Mouse (Mus musculus) layer of hippocampus, adult 18-20 months (tissue): ENCODE measurements around the gene Lamb1. TPM values are rescaled to one million over a fixed set of nuclear protein-coding genes. Genes with fewer than 3 reads are reported as not detected.
A peak's percentile ranks its signal among the peaks of the same experiment; 100 is the strongest.

Experiments
- DNase-seq, 2 experiments: peaks; one replicate each; pipeline ENCODE4 v3.0.0; 2022; ENCODE audit warnings: low spot score in 2 of 2
- long read RNA-seq: library from polyadenylated mRNA; stranded (forward); transcript quantifications from one replicate; pipeline ENCODE4 v2.0.0, GENCODE M21; 2021
- total RNA-seq, 2 experiments: library from RNA; stranded (reverse); gene quantifications; 2 replicates each; pipeline ENCODE4 v1.2.3; 2021

The Lamb1 gene
- 10 to 100 TPM; 34.9 to 38.1 TPM for total RNA-seq
- long read RNA-seq, full-length matches to known transcripts = 40 of 72 reads
- long read RNA-seq, partial matches to known transcripts = 23 of 72 reads
- long read RNA-seq, other reads (novel, unspliced or antisense) = 9 of 72 reads

DNA sequence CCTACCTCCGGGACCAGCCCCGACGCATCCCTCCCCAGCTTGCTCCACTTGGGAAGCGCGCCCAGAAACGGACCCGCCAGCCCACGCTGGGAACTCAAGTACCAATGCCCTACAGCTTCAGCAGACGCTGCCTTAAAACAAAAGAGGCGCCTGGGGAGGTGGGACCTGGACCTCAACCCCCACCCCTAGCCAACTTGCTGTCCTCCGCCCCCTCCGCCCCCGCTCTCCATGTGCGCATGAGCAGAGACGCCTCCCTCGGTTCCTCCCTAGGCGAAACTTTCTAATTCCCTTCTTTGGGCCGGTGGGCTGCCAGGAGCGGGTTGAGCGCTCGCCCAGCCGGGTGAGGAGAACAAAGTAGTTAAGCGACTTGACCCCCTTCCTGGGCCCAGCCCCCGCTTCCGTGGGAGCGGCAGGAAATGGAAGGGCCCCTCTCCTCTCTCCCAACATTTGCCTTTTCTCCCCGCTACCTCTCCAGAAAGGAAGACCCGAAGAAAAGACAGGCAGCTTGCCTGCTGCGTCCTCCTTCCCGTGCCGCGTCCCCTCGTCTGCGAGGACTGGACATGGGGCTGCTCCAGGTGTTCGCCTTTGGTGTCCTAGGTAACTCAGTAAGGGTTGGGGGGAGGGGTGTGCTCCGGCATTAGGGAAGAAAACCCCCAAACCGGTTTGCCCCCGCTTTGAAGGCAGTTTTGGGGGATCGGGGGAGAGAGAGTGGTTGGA lies at the start of gene Lamb1:
Gene Lamb1, plus strand, starts transcription at position 230 of the 717 bp plus-strand sequence.
- peak; percentile 28 to 68 for DNase-seq

DNA sequence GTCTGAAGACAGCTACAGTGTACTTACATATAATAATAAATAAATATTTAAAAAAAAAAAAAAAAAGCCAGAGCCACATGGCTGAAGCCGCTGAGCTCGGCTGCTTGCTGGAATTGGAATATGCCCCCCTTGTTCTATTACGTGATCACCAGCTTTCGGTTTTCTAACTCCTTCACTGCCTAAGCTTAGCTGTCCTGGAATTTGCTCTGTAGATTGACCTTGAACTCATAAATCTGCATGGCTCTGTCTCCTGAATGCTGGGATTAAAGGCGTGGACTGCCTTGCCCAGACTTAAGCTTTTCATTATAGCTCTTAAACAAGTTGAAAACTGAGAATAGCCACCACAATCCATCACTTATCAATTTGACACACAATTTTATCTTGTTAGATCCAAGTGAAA lies 47.8 kb upstream of the Lamb1 start:
- no peak for DNase-seq

DNA sequence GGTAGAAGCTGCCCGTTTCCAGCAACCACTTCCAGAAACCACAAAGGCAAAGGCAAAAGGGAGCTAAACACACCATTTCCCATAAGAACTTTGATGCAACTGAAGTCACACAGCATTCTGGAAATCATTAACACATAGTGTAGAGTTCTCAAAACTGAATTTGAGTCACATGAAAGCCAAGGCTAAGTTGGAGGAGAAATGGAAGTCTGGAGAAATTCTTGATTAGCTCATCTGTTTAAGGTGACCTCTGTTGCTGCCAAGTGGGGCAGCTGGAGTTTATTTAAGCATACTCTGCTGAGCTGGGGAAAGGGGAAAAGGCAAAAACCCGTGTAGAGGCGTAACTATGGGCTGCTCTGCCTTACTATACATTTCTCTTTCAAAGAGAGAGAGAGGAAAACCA lies 46.3 kb upstream of the Lamb1 start:
- no peak for DNase-seq

DNA sequence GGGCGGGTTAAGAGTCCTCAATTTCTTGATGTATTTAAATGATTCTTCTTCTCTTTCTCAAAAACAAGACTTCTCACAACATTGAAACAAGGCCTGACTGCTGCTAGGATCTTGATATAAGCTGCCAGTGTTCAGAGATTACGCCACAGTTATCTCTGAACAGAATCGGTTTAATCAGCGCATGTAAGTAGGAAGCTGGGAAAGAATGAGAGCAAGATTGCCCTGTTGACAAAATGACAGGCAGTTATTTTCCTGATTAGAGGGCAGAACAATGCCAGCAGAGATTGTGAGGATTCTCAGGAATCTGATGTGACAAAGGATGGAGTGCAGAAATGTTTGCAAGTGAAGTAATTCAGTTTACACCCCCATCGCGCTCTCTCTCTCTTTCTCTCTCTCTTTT lies 43.5 kb upstream of the Lamb1 start:
- DNase-seq = no peak

DNA sequence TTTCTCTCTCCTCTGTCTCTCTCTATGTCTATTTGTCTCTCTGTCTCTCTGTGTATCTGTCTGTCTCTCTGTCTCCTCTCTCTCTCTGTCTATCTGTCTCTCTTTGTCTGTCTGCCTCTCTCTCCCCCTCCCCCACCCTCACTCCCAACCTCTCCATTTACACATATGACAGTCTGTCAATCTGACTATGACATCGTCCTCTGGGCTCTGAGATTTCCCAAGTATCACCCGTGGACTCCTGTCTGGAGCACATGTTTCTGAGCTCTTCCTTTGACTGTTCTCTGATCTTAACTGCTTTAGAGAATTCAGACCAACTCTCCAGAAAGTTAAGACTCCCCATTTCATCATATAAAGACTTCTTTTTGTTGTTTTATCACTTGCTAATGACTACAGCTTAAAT lies 42.8 kb upstream of the Lamb1 start:
- DNase-seq = no peak

DNA sequence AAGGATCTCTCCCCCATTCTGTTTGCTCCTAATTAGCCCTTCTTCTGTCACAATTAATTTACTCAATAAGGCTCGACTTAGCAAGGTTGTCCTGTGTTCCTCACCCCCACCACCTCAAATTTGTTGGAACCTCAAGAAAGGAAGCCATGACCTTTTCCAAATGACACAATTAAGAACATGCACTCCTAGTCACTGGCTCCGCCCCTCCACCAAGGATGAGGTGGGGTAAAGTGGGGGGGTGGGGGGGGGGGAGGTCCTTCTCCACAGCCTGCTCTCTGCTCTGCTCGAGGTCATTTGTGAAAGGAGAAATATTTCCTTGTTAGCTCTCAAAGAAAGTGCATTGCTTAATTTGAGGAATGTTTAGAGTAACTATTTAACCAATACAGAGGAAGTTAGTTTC lies 42.3 kb upstream of the Lamb1 start:
- DNase-seq = no peak

DNA sequence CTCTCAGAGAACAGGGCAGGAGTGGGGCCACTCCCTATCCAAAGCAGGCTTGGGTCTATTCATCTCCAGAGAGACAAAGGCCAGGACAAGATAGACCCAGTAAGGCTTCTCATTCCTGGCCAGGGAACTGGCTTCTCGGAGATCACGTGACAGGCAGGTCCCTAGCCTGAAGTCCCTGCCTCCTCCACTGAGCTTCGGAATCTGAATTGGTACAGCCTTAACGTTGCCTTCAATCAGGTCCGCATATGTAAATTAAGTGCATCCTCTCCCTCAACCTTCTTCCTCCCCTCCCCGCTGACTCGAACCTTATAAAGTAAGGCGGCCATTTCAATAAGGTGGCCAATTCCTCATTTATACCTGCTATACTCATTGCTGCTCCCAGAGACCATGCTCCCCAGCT lies 39.6 kb upstream of the Lamb1 start:
- DNase-seq = no peak

DNA sequence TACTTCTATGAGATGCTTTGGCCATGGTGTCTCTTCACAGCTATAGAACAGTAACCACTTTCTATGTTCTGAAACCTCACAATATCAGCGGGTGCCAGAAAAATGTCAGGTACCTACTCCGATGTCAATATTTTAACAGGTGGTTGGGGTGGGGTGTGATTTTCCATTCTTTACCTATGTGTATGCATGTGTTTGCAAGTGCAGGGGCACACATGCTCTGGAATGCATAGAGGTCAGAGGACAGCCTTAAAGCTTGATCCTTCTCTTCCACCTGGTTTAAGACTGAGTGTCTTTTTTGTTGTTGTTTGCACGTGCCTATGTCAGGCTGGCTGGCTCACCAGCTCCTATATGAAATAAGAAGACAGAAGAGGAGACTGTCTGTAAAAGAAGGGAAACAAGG lies 37.9 kb upstream of the Lamb1 start:
- no peak for DNase-seq

DNA sequence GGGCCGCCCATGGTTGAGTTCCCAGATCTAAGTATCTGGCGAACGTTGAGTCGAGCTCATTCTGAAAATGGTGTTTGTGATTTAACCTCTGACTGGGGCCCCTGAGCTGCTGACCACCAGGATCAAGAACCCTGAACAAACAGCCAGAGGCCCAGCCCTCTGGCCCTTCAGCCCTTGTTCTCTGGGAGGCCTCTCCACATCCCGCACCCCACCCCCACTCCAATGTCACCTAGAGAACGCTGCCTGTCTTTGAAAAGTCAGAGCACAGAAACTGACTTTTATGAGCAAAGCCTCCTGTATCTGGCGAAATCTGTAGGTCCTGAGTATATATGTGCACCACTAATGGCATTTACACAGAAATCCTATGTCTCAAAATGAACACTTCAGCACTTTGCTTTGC lies 36.2 kb upstream of the Lamb1 start:
- no peak for DNase-seq

DNA sequence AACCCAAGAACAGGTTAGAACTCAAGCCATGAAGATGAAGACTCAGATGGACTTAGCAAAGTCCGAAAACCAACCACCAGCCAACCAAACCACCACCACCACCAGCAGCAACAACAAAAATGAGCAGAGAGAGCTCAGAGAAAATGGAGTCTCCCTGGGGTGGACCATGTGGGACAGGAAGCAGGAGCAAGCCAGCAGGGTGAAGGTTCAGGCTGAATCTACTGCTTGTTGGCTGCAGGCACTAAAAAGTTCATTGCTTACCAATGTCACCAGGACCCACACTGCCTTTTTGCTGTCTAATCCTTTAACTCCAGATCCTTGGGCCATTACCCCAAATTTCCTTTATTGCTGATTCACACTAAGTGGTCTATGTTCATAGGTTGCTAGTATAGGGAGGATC lies 32.4 kb upstream of the Lamb1 start:
- no peak for DNase-seq

DNA sequence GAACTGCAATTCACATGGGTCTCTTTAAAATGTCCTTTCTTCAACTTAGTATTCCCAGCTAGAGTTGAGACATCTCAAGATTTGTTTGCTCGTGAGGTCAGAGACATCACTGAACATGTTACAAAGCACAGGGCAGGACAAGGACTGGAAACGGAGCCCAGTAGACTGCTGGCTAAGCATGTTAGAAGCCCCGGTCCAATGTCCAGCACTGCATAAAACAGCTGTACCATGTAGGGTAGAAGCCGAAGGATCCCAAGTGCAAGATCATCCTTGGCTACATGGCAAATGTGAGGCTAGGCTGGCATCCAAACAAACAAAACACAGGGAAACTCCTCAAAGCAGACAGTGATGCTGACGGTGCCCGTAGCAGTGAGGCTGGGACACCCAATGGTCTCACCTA lies 30.0 kb upstream of the Lamb1 start:
- no peak for DNase-seq

DNA sequence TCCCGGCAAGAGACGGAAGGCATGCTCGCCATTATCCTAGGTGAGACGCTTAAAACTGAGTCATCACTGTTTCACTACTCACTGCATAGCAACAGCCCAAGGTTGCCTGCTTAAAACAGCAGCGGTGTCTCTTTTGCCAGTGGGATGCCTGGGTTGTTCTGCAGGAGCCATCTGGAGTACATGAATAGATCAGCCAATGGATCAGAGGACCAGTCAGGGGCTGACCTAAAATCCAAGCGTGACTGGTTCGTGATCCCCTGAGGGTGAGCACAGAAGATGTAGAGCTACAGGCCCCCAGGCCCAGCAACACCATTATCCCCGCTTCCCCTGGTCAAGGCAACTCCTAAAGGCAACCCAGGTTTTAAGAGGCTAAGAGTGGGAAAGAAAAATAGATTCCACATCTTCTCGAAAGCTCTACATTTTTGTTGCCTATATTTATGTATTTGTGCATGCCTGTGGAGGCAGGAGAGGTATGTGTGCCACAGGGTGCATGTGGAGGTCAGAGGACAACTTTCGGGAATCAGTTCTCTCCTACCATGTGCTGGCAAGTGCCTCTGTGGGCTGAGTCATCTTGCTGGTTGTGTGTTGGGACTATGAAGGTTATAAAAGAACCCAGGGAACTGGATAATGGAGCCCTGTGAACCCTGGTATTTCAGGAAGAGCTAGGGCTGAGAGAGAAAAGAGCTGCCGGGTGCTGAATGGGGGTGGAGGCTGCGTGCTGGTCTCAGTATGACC lies 28.0 kb upstream of the Lamb1 start:
- peak in 1 of 2 experiments; percentile 33 for DNase-seq

DNA sequence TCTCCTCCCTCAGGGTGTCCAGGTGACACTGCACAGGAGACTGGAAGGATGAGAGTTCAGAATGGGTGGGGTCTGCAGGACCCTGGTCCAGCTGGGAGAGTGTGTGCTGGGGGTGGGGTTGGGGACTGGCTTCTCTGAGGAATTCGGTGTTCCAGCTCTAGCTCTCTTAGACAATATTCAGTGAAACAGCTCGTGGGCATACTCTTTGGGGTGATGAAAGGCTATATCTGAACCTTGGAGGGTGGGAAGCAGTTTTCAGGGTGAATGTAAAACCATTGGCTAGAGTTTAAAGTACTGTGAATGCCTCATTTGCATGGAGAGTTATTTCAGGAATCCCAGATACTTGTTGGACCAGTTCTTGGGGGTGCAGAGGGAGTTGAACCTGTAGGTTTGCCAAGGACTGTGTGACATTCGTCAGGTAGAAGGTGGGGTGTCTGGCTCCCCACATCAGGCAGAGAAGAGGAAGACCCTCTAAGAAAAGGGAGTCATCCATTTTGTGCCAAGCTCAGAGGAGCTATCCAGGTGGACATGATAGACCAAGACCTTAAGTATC lies 25.9 kb upstream of the Lamb1 start:
- no peak for DNase-seq

DNA sequence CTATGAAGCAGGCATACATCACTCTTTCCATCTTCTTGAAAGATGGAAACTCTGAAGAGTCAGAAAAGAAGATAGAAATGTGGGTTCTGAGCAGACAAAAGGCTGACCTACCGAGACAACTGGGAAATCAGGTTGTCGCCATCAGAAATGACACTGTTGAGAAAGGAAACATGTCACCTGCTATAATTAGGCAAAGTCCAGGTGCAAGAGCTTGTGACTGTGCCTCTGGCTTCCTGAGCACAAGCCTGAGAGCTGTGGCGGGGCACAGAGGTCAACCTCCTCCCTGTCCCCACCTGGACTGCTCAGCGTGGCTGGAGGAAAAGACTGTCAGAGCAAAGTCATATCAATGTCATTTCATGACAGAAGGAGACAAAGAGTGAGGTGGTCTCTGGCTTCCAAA lies 25.2 kb upstream of the Lamb1 start:
- DNase-seq = no peak

DNA sequence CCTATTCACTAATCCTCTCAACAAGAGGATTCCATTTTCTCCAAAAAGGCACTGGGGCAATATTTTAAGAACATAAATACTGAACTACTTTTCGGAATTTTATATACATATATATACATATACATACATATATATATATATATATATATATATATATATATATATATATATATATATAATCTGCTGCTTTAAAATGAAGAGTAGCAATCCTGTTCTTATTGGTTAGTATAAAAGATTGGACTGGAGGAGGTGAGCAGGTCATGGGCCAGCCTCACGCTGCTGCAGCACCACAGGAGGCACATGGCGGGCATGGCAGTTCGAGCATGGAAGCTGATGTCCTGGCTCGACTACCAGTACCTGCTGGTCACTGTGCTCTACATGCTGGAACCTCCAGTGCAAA lies 24.6 kb upstream of the Lamb1 start, which contains the start of gene Gm6993:
Gene Gm6993, plus strand, starts transcription at position 301 of the 400 bp plus-strand sequence.
- no peak for DNase-seq

DNA sequence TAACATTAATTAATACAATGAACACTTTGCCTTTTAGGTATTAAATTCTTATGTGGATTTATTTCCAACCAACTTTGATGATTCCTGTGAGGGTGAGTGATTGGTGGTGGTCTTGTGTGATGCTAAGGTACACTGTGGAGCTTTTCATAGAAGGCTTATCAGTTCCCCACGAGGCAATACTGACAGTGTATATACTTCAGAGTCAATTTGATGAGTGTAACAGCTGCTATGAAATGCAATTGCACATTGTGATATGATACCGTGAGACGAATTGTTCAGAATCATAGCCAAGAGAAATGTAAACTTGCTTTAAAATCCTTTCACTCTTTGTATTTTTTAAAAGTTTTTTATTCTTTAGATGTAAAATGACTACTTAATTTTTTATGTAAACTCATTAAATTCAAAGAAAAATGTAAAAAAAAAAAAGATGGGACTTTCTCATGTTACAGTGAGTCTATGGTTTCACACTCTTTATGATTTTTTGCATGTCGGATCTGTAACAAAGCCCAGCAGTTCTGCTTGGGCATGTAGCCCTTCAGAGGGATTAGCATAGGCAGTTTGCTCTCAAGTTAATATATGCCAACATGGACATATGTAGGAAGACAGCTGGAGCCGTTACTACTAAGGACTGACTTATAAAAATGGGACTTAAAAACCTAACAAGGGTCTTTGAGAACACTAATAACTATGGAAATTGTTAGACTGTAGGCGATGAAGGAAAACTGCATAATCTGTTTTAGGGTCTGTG lies 23.3 kb upstream of the Lamb1 start:
- no peak for DNase-seq

DNA sequence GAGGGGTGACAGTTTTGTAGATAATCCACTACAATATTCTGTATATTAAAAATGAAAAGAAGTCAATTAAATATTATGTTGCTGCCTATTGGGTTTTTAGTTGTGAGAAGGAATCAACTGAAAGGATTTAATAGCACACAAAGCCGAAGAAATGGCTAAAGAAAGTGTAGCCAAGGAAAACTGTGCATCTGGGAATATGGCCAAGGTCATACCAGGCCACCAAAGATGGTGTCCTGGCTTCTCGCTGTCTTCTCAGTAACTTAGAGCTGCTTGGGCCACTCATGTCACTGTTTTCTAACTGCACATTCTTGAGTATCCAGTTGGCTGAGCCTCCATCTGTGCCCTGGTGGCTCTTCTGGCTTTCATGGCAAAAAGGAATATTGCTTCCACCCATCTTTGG lies 21.0 kb upstream of the Lamb1 start:
- no peak for DNase-seq

DNA sequence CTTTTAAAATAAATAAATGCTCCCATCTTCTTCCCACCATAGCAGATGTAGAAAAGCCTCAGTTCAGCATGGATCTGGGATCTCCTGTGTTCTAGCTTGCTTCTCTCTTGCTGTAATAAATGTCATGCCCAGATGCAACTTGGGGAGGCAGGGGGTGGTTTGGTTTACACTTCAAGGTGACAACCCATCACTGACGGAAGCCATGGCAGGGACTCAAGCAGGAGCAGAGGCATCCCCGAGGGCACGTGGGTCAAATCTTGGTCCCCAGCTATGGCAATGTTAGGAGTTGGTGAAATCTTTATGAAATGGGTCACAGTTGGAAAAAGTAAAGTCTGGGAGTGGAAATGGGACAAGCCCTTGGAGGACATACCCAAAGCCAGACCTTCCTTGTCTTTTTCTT lies 20.3 kb upstream of the Lamb1 start:
- no peak for DNase-seq

DNA sequence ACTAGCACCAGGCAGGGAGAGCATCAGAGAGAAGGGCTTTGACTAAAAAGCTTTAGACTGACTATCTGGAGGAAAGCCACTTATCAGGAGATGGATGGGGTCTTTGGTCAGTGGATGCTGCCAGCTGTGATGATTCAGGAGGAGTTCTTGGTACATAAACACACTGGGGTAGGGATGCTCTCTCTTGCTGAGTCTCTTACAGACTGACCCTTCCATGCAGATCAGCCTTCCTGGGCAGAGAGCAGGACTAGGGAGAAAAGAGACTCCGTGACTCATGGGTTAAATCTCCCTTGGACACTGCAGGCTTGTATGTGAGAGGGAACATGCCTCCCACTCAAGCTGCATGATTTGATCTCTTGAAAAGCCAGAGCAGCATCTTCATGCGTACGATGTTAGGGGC lies 18.9 kb upstream of the Lamb1 start:
- DNase-seq = no peak

DNA sequence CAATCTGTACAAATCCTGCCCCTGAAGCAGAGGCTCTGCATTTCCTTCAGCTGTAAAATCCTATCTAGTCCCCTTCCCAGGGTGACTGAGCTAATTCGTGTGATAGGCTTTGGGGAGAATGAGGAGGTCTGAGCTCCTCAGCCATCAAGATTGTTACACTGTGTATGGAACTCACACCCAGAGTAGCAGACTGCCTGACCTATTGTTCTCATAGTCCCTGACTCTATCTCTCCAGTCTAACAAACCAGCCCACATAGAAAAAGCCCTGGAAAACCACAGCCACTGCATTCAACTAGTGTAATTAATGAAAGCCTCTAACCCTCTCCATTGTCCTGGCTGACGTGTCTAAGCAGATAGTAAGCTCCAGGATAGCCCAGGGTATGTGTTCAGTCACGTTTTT lies 18.4 kb upstream of the Lamb1 start:
- no peak for DNase-seq

DNA sequence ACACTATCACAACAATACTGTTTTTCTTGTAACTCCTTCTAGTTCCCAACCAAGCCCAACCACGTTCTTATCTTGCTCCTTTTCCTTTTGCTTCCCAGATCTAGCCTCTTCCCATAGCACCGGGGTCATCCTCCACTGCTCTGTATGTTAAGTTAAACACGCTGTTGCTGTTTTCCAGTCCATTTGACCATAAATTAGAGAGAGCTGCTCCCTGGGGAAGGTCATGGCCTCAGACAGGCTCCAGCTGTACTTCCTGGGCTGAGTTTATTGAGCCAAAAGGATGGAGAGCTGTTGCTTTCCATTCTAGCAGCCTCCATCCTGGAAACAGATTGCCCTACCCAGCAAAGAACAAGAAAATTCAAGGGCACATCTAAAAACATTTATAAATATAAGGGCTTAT lies 16.9 kb upstream of the Lamb1 start:
- DNase-seq = no peak

DNA sequence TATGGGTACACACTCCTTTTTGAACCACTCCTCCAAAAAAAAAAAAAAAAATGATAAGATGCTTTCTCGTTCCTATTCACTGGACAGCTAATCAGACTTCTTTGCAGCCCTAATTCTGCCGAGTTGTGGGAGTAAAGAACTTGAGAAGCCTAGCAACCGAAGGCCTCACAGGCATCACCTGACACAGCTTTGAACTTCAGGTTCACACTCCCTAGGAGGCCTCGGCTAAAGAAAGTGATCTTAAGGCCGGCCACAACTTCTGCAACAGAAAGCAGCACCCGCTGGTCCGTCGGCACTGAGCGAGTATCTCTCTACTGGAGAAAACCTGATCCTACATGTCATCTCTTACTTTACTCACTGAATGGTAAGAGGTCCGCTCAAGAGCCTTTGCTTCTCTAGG lies 16.4 kb upstream of the Lamb1 start:
- DNase-seq = no peak
